Mouse (Mus musculus): ENCODE measurements at regions not wholly inside any gene's neighbourhood (a gene's known extent, or its start where the extent isn't known, plus 50 kb on each side); places are given as distances from the start of the nearest gene placed in this dataset.
"Not testable (repeated sequence)": the region's sequence is repeated elsewhere in the genome, so short reads cannot be mapped to it uniquely, and the experiment has no call there.

GRCm38 (mm10) chr15:43782126-43782632 lies 3648.0 kb downstream of the 9330182O14Rik start:
- DNase-seq (ENCODE audit: extremely low spot score, low read depth, low spot score), result not testable (repeated sequence)

DNA sequence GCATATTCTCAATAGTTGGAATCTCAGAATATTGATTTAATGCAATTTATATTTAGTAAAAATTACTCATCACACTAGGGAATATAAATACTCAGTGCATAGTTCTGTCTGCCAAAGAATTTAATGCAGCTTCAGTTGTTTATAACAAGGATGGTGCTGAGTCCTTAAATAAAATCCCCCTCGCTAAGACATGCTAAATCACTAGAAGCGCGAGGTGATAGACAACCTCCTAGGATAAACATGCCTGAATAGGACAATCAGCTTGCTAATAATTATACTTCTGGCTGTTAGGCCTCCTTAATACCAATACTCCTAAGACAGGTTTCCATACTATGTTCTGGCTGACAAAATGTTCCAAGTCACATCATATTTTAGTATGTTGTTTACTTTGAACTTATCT lies 3650.0 kb downstream of the 9330182O14Rik start:
- DNase-seq (ENCODE audit: extremely low spot score, low read depth, low spot score), result no peak

- DNase-seq (ENCODE audit: extremely low spot score, low read depth, low spot score), result peak; percentile 91
Measured at GRCm38 (mm10) chr15:43803342-43803741, 3669.2 kb downstream of the 9330182O14Rik start.

Measured in hindlimb bud, embryonic 11.5 days (tissue).